Mouse (Mus musculus): ENCODE measurements at regions not wholly inside any gene's neighbourhood (a gene's known extent, or its start where the extent isn't known, plus 50 kb on each side); places are given as distances from the start of the nearest gene placed in this dataset.
"Not testable (repeated sequence)": the region's sequence is repeated elsewhere in the genome, so short reads cannot be mapped to it uniquely, and the experiment has no call there.

DNA sequence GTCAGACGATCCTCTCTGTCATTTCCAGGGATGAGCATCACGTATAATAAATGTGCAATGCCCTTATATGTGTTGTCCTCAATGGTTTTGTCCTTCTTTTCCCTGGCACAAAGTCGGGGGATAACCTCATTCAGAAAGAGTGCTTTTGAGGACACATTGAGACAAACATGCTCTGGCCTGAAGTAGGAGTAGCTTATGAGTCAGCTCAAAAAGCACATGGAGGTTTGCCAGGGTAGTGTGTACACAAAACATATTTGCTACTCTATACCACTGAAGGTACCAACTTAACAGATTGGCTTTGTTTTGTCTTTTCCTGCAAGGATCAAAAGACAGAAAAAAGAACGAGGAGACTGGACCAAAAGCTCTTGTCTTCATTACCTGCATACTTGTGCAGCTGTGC lies 682.1 kb upstream of the Grid2 start:
- DNase-seq = no peak

GRCm38 (mm10) chr6:62576200-62576599 lies 679.5 kb upstream of the Grid2 start:
- DNase-seq = peak; percentile 4

- no peak for DNase-seq
These were observed 635.1 kb upstream of the Grid2 start for GRCm38 (mm10) chr6:62620543-62620942.

DNA sequence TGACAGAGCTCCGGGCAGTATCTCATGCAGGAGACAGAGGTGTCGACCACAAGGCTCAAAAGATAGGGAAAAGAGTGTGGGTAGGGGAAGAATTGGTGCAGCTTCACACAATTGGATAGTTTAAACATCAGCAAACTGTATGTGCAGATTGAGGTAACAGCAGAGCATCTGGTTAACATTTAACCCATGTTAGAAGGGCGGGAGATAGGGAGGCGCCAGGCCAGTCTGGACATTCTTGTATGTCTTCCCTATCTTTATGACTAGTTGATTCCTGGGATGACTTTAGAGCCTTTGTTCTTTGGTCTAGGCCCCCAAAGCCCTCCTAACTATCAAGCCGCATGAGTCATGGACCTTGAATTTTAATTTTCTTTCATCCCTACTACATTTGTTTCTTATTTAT lies 587.6 kb upstream of the Grid2 start:
- not testable (repeated sequence) for DNase-seq

DNA sequence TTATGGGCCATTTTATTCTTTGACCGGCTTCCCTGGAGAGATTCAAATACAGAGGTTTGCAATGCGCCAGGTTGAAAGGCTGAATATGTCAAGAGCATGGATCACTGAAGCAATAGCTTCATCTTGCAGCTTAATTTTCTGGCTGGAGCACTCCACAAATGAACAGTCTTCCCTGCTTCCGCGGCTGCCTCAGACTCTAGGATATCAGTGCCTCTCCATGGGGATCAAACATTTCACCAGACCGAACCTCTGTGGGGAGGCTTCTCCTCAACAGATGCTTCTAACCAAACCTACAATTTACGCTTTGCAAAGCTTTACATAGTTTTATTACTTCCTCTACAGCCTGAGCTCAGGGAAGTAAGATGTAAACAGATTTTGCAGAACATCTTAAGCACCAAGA lies 537.3 kb upstream of the Grid2 start:
- DNase-seq = no peak

- no peak for DNase-seq
These were observed 536.0 kb upstream of the Grid2 start for GRCm38 (mm10) chr6:62719541-62720155.

All from liver (tissue).